Mouse (Mus musculus): ENCODE measurements around the gene Nt5c3b. TPM values are rescaled to one million over a fixed set of nuclear protein-coding genes. Genes with fewer than 3 reads are reported as not detected.

Nt5c3b gene
- total RNA-seq, 2 experiments from 2014 or later = 7.3 to 8.8 TPM

GRCm38 (mm10) chr11:100385016-100385415 is 56.6 kb downstream of the Nt5c3b start:
- no peak for ATAC-seq (ENCODE audit: poor library complexity, severe bottlenecking)

DNA sequence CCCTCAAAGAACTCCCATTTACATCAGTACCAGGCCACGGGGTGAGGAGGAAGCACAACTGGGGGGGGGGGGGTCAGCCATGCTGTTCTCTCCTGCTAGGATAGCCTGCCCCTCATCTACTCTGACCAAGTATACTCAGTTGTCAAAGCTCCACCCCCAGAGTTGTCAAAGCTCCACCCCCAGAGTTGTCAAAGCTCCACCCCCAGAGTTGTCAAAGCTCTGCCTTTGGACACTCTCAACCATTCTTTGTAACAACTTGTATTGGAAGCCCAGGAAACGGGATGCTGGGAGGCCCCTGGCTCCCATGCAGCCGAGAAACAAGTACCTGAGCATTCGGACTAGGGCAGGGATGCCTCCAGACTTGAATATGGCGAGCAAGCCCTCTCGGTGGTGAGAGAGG is 58.9 kb downstream of the Nt5c3b start:
- ATAC-seq (ENCODE audit: poor library complexity, severe bottlenecking) = no peak

GRCm38 (mm10) chr11:100379311-100379710 is 62.3 kb downstream of the Nt5c3b start:
- no peak for ATAC-seq (ENCODE audit: poor library complexity, severe bottlenecking)

DNA sequence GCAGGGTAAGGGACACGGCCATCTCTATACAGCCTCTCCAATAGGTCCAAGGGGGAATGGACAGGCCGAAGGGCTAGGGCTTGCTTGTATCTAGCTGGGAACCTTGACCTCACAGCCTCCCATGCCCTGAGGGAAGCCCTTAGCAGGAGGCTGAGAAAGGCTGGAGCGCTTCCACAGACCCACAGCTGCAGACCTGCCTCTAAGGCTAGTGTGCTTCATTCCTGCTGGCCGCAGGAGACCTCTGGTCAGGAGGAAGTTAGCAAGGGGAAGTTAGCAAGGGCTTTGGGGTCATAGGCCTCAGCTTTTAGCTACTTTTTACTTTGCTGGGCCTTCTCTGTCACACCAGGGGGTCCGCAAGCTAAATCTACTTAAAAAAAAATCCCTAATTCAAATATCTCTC is 63.2 kb downstream of the Nt5c3b start:
- ATAC-seq (ENCODE audit: poor library complexity, severe bottlenecking) = no peak

DNA sequence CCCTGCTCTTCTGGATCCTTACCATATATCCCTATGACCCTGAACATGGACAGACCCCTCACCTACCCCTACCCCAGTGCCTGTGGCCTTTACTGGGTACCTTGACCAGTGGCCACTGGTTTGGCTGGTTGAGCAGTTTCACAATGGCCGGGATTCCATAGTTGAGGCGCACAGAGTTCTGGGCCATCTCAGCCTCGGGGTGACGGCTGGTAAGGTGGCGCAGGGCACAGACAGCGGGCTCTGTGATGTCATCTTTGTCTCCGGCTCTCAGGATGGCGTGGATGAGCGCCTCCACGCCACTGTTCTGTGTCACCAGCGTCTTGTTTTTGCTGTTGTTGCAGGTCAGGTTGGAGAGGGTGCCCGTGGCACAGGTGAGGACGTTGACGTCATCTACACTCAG is 63.6 kb downstream of the Nt5c3b start:
- ATAC-seq (ENCODE audit: poor library complexity, severe bottlenecking) = no peak

DNA sequence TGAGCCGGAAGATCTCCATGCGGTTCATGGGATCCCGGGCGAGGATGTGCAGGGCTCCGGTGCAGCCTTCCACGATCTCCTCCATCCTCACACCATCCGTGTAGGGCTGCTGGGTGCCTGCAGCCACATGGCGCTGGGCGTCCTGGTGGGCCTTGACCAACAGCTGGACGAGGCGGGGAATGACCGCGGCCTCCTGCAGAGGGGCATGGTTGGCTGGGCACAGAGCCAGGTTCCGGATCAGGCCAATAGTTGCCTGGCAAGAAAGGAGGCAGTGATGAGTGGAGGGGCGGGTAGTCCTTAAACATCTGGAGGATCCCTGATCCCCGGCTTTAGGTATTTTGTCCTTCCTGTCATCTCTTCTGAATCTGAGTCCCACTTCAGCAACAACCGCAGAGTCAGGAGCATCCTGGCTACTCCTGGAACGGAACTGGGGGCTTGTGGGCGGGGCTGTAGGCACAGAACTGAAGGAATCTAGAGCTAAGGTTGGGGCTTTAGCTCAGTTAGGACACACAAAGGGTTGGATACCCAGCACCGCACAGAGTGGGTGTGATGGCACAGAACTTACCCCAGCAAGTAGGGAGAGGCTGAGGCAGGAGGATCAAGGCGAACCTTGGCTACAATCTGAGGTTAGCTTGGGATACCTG is 64.7 kb downstream of the Nt5c3b start:
- ATAC-seq (ENCODE audit: poor library complexity, severe bottlenecking) = no peak

DNA sequence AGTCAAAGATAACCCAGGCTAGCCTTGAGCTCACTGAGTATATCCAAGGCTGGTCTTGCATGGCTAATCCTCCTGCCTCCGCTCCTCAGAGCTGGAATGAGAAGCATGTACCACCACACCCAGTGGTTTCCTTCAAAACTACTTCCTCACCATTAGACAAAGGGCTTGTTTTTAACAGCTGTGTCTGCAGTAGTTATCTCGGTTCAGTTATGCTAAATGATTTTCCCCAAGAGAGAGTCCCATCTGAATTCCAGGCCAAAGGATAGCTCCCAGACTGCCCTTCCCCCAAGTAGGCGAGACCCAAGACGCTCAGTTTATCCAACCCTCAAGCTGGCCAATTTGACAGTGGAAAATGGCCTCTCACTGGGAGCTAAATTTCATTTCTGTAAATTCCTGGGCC is 65.6 kb downstream of the Nt5c3b start:
- ATAC-seq (ENCODE audit: poor library complexity, severe bottlenecking) = no peak

DNA sequence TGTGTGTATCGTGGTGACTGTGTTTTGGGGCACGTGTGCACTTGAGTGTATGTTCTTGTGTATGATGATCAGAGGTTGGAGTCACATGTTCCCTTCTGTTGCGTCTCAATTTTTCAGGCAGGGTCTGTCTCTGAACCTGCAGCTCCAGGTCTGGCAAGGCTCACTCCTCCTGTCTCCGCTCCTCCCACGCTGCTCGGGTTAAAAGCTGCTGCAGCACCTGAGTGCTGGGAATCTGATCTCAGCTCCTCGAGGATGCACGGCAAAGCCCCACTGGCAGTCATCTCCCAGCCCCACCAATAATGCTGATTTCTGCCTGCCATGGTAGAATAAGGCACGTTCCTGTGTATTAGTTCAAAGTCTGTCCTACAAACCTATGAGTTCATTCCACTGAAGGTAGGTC is 66.5 kb downstream of the Nt5c3b start:
- no peak for ATAC-seq (ENCODE audit: poor library complexity, severe bottlenecking)

Other genes starting within 250 kb of the Nt5c3b start
- gene Krt9, start 248.6 kb downstream of the Nt5c3b start, total RNA-seq (2015) = not detected in 2 replicates
- gene Krt9, start 248.6 kb downstream of the Nt5c3b start, total RNA-seq (2017) = 0.04 TPM in 1 of 2 replicates, not detected in the other
- not detected in 2 replicates for gene Krt14, start 234.3 kb downstream of the Nt5c3b start, total RNA-seq (2015)
- not detected in 2 replicates for gene Krt14, start 234.3 kb downstream of the Nt5c3b start, total RNA-seq (2017)
- gene Krt16, start 192.9 kb downstream of the Nt5c3b start, total RNA-seq (2015) = not detected in 2 replicates
- not detected in 2 replicates for gene Krt16, start 192.9 kb downstream of the Nt5c3b start, total RNA-seq (2017)
- gene Krt17, start 180.8 kb downstream of the Nt5c3b start, total RNA-seq (2015) = not detected in 2 replicates
- not detected in 2 replicates for gene Krt17, start 180.8 kb downstream of the Nt5c3b start, total RNA-seq (2017)
- not detected in 2 replicates for gene Krt42, start 171.9 kb downstream of the Nt5c3b start, total RNA-seq (2015)
- gene Krt42, start 171.9 kb downstream of the Nt5c3b start, total RNA-seq (2017) = not detected in 2 replicates
- 1,372 and 1,486 TPM in 2 replicates for gene Eif1, start 121.9 kb downstream of the Nt5c3b start, total RNA-seq (2015)
- gene Eif1, start 121.9 kb downstream of the Nt5c3b start, total RNA-seq (2017) = 248 and 320 TPM in 2 replicates
- gene Gast, start 107.4 kb downstream of the Nt5c3b start, total RNA-seq (2015) = not detected in 2 replicates
- gene Gast, start 107.4 kb downstream of the Nt5c3b start, total RNA-seq (2017) = not detected in 2 replicates
- gene Hap1, start 85.7 kb downstream of the Nt5c3b start, total RNA-seq (2015) = not detected in 2 replicates
- not detected in 2 replicates for gene Hap1, start 85.7 kb downstream of the Nt5c3b start, total RNA-seq (2017)
- gene Jup, start 44.0 kb downstream of the Nt5c3b start, total RNA-seq (2015) = 3.5 and 3.9 TPM in 2 replicates
- gene Jup, start 44.0 kb downstream of the Nt5c3b start, total RNA-seq (2017) = 1.5 and 5.1 TPM in 2 replicates
- not detected in 2 replicates for gene P3h4, start 27.0 kb downstream of the Nt5c3b start, total RNA-seq (2015)
- 0.08 TPM in 1 of 2 replicates, not detected in the other for gene P3h4, start 27.0 kb downstream of the Nt5c3b start, total RNA-seq (2017)
- 0.09 TPM in 1 of 2 replicates, not detected in the other for gene Fkbp10, start 26.1 kb downstream of the Nt5c3b start, total RNA-seq (2015)
- gene Fkbp10, start 26.1 kb downstream of the Nt5c3b start, total RNA-seq (2017) = not detected in 2 replicates
- not detected in 2 replicates for gene Klhl10, start 109 bp upstream of the Nt5c3b start, total RNA-seq (2015)
- not detected in 2 replicates for gene Klhl10, start 109 bp upstream of the Nt5c3b start, total RNA-seq (2017)
- 5.9 and 8.1 TPM in 2 replicates for gene Klhl11, start 30.9 kb upstream of the Nt5c3b start, total RNA-seq (2015)
- gene Klhl11, start 30.9 kb upstream of the Nt5c3b start, total RNA-seq (2017) = 14.5 and 14.8 TPM in 2 replicates
- gene Acly, start 86.2 kb upstream of the Nt5c3b start, total RNA-seq (2015) = 80.6 and 90.8 TPM in 2 replicates
- 100 and 105 TPM in 2 replicates for gene Acly, start 86.2 kb upstream of the Nt5c3b start, total RNA-seq (2017)
- 0.16 and 0.96 TPM in 2 replicates for gene Ttc25, start 103.8 kb upstream of the Nt5c3b start, total RNA-seq (2015)
- not detected in 2 replicates for gene Ttc25, start 103.8 kb upstream of the Nt5c3b start, total RNA-seq (2017)
- gene Cnp, start 133.1 kb upstream of the Nt5c3b start, total RNA-seq (2015) = 9.5 and 11.3 TPM in 2 replicates
- 22.2 and 23.9 TPM in 2 replicates for gene Cnp, start 133.1 kb upstream of the Nt5c3b start, total RNA-seq (2017)
- 47.7 and 52.7 TPM in 2 replicates for gene Nkiras2, start 177.4 kb upstream of the Nt5c3b start, total RNA-seq (2015)
- 36.0 and 45.5 TPM in 2 replicates for gene Nkiras2, start 177.4 kb upstream of the Nt5c3b start, total RNA-seq (2017)
- gene Dnajc7, start 178.4 kb upstream of the Nt5c3b start, total RNA-seq (2015) = 98.1 and 124 TPM in 2 replicates
- gene Dnajc7, start 178.4 kb upstream of the Nt5c3b start, total RNA-seq (2017) = 145 and 172 TPM in 2 replicates